Mouse (Mus musculus) T-helper 2 cell (primary cell): ENCODE results near the gene Ostc.

Source experiments
- in situ Hi-C: fragments of 300-600 bp; cut with MboI, MseI; formaldehyde crosslinking; loops from one replicate; pipeline ENCODE4 v1.15.1; 2025; ENCODE audit warnings: high pct_unique_total_duplicates

Gene Ostc

DNA sequence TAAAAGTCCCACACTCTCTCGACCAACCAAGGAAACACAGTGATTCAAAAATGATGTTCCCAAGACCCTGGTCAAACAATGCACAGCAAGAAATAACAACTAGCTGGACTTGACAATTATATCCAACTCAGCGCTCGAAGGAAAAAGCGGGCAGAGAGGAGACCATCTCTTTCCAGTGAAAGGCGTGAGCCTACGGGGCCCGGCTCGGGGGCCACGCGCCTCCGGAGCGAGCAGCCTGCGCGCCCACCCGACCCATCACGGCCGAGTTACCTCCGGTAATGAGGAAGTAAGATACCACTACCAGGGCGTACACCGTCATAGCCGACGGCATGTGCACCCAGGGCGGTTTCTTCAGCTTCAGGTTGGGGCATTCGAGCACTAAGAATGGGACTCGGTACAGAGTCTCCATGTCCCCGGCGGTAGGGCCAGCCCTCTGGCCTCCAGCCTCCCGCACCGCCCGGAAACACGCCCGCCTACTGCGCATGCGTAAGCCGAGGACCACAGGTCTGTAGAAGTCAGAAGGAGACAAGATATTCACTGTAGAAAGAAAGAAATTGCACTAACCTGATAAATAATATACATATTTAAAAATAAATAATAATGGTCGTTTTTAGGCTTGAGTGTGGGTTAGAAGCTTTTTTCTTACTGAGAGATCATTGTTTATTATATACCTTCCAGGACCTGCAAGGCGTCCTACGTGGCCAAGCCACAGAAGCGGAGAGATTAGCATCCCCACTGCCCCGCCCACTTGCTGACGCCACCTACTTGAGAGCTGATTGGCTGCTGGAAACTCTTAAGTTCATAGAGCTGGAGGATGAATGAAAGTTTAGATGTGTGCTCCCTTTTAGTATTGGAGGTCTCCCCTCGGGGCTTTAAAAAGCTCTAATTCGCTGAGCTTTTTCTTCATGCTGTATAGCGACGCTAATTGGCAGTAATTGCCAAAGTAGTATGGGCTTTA lies at the start of gene Ostc:
TSS of gene Ostc (minus strand) at position 478 of the 958 bp plus-strand sequence.
- in situ Hi-C loops: loop anchor here (25.0 kb wide), 1 partner anchor 1172 kb away; the partner anchor contains the start of gene Elovl6

DNA sequence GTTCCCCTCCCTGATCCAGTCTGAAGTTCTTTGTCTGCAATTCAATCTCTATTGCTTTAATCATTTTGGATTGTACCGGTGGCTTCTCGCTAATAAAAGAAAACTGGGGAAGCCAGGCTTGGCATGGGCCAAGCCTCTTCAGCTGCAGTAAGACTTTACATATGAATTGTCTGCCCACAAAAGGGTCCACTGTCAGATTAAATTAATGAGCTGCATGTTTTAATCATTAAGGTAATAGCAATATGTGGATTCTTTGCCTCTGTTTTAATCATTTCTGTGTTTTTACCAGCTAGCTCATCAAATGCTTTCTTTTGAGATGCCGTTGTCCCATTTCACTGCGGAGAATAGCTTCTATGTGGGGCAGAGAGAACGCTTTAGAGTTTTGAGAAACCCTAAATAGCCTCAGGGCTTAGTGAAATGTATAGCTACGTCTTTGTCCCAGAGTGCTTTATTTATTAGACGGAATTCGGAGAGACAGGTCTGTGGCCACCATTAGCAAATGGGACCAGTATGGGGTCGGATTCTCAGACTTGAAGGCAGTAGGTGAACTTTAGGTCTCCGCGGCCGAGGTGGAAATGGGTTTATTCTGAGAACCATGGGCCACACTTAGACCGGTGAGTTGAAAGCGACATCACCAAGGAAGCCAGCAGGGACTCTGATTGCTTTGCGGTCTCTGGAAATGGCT lies 49.1 kb upstream of the Ostc start:
- in situ Hi-C loops: no loop called here

DNA sequence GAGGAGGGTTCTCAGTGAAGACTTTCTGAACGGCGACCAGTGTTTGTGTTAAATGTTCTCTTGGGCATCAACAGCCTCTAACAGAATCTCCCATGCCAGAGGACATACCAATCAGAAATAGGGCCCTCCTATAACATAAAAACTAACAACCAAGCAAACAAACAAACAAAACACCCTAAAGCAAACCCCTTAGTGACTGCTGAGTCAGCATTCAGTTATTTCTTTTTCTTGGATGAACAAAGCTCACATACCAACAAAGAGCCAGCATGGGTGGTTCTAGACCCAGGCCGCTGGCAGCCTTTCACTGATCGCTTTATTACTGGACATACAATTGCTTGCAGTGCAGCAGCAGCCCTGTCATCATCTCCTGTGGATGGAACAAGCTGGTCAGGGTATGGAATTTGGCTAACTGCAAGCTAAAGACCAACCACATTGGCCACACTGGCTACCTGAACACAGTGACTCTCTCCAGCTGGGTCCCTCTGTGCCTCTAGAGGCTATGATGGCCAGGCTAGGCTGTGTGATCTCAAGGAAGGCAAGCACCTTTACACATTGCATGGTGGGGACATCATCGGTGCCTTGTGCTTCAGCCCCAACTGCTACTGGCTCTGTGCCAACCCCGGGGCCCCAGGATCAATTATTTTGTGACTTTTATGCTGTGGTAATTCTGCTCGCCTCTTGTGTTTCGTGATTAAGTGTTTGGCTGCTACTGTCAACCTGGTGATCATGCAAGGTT lies 48.0 kb upstream of the Ostc start:
- in situ Hi-C loops: no loop called here

DNA sequence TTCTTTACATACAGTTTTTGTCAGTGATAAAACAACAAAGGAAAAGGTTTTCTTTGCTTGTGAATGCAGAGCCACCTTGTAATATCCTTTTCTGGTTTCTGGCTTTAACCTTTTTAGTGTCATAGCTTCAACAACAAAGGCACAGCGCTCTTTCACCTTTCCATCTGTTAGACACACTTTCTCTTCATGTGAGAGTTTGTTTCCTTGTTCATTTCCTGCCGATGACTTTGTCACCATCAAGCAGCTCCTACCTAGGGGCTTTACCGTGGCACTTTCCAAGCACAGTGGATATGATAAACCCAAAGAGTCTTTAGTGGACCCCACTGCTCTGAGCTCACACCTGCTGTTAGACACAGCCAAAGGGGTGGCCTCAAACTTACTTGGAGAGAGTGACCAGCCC lies 40.0 kb upstream of the Ostc start:
- in situ Hi-C loops: loop anchor here (25.0 kb wide), 1 partner anchor 813 kb away; the partner anchor contains the start of gene Papss1

DNA sequence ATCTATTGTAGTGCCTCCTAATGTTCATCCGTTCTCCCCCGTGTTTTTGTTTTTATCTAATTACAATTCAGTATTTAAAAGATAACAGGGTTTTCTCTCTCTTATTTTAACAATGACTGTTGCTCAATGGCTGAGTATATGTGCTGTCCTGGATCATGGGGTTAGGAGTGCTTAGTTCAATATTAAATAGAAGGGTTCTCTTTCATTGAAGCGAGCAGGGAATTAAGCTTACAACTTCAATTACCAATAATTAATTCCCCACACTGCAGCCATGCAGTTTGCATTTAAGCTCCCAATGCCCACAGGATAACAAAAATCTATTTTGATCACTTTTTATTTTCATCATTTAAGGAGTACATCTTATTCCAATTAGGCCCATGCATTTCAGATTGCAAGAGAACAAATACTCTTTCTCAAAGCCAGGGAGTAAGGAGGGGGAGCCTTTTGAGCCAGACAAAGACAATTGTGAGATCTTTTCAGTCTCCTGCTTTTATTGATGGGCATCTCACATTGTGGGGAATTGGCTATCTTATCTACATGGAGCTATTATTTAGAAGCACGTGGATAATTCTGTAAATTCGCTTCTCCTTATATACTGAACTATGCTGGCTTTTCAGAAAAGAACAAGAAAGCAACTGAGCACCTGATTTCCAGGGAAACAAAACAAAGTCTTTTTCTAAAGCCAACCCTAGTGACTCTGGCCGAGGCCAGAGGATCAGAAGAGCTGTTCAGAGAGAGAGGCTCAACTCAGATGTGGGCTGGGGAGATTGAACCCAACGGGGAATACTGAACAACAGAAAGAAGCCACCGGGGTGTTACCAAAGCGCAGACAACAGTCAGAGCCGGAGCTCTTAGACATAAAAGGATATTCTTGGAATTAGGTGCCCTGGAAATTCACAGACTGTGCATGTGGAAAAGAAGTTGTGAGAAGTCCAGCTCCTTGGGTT lies 37.7 kb upstream of the Ostc start:
- in situ Hi-C loops: loop anchor here (25.0 kb wide), 1 partner anchor 815 kb away; the partner anchor contains the start of gene Papss1

DNA sequence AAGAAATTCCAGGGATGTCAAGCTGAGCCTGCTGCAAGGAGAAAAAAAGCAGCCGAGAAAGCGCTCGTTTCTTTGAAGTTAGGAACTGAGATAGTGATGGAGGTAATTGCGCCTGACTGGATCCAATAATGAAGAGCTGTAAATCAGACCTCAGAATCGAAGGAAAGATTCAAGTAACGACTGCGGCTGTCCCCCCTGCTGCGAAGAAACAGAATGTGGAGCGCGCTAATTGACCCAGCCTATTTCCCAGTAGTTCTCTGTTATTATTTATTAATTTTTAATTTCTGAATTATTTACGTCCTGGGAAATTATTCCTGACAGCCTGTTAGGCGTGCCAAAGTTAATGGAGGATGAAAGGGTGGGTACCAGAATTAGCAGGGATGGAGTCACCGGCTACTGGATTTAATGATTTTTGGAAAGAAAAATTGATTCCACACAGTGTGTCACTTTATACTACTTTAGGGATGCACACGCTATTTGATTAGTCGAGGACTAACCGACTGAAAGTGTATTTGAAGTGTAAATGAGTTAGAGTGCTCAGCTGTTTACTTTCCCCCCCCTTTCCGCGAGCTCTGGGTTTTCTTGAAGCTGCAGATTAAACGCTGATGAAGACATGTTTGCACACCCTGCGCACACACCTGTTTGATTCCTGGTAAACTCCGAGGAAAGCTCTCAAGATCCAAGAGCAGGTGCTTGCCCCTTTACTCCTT lies 28.6 kb upstream of the Ostc start:
- in situ Hi-C loops: loop anchor here (25.0 kb wide), 1 partner anchor 824 kb away; the partner anchor contains the start of gene Papss1

DNA sequence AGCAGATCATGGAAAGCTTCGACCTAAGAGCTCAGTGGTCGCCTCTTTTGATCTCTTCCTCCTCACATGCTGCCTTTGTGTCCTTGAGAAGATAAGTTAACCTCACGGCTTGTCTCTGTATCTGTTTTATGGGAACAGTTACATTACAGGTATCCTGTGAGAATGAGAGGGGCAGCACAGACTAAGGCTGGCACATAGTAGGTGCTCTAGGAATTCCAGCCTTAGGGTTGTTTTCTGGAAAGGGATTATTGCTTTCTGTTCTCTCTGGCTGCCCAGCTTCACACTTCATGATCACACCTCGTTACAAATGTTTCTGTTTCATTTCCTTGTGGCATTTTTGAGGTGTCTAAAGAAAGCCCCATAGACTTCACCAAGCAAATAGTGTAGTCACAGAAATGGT lies 27.5 kb upstream of the Ostc start:
- in situ Hi-C loops: loop anchor here (25.0 kb wide), 1 partner anchor 826 kb away; the partner anchor contains the start of gene Papss1

DNA sequence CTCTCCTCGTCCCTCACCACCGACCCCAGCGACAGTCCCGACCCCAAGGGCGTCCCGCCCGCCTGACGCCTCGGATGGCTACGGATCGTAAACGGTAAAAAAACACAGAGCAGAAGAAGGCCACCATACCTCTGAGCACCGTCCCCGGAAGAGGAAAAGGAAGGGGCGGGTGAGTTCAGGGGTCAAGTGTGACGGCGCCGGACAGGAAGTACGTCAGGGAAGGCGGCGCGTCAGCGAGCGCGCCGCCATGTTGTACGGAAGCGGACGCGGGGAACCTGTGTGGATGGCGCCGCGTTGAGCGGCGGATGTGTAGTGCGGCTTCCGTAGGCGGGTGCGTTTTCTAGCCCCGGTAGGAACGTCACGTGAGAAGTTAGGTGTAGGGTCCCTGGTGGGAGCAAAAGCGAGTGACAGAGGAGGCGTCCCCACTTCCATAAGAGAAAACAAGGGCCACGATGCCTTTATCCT lies 21.0 kb upstream of the Ostc start, which contains the start of gene Rpl34:
TSS of gene Rpl34 (minus strand) at position 210 of the 465 bp plus-strand sequence.
- in situ Hi-C loops: loop anchor here (5.0 to 25.0 kb wide), 2 partner anchors 92 to 832 kb away; partner anchors contain the start of gene Papss1

DNA sequence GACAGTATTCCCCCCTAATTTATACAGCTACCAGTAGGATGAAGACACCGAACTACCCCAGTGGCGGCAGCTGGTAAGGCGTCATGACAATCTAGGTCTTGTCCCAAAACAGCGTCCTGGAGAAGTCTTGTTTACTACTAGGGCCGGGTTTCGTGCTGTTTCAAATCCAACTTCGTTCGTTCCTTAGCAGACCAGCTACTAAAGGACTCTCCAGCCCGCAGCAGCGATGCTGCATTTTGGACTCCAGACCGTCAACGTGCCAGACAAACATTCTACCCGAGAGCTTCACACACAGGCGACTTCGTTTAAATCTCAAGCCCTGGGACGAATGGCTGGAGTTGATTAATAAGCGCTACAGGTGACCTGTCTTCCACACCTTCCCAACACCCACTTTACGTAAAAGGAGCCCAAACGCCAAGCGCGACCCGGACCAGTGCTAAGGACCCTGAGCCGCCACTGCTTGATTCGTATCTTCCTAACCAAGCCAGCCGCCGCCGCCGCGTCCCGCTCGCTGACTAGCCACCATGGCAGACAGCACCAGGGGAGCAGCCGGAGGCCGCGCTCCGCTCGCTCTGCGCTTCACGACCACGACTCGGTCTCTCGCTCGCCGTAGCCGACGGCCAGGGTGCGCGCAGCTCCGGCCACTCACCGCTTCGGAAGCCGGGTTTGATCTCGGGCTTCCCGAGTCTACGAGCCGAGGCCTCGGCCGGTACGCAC lies 20.4 kb upstream of the Ostc start:
- in situ Hi-C loops: loop anchor here (5.0 to 25.0 kb wide), 3 partner anchors 93 to 833 kb away; partner anchors contain the start of genes Lef1 and Papss1

DNA sequence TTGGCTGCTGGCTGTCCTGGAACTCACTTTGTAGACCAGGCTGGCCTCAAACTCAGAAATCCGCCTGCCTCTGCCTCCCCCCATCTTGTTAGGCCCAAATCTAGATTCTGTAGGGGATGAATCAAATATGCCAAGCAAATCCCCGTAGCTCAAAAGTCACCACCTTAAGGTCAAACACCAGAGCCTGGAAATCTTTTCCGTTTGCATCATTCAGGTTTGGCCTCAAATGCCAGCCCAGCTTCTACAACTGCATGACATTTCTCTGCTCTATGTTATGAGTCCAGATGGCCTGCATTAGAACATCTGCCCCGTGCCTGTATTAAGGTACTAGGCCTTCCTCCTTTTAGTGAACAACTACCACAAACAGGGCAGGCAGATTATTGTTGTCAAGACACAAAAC lies 18.4 kb upstream of the Ostc start:
- in situ Hi-C loops: loop anchor here (10.0 to 25.0 kb wide), 2 partner anchors 387 to 835 kb away; partner anchors contain the start of genes Lef1 and Papss1

DNA sequence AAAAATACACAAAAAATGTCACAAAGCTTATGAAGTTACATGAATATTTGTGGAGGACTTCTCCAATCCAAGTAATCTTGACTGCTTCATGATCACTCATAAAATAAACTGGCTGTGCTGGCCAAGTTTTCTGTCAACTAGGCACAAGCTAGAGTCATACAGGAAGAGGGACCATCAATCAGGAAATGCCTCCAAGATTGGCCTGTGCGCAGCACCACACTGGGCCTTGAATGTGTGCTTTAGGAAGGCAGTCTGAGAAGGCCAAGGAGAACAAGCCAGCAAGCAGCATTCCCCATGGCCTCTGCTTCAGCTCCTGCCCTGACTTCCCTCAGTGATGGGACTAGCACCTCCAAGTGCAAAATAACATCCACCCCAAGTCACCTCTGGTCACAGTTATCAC lies 17.8 kb upstream of the Ostc start:
- in situ Hi-C loops: loop anchor here (10.0 to 25.0 kb wide), 2 partner anchors 388 to 835 kb away; partner anchors contain the start of genes Lef1 and Papss1

DNA sequence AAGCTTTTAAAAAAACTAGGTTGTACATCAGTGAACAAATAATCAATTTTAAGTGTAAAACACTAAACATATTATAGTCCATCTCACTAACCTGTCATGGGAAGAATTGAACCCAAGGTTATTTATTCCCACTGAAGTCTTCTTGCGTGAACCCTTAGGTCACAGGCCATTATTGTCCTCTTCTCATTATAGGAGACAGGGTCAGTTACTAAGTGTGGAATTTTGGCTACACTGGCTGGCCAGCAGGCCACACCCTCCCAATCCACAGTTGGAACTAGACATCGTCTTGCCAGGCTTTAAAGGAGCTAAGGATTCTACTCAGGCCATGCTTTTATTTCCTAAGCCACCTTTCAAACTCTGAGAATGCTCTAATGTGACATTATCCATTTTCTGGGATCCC lies 16.5 kb upstream of the Ostc start:
- in situ Hi-C loops: loop anchor here (10.0 to 25.0 kb wide), 2 partner anchors 389 to 837 kb away; partner anchors contain the start of genes Lef1 and Papss1

DNA sequence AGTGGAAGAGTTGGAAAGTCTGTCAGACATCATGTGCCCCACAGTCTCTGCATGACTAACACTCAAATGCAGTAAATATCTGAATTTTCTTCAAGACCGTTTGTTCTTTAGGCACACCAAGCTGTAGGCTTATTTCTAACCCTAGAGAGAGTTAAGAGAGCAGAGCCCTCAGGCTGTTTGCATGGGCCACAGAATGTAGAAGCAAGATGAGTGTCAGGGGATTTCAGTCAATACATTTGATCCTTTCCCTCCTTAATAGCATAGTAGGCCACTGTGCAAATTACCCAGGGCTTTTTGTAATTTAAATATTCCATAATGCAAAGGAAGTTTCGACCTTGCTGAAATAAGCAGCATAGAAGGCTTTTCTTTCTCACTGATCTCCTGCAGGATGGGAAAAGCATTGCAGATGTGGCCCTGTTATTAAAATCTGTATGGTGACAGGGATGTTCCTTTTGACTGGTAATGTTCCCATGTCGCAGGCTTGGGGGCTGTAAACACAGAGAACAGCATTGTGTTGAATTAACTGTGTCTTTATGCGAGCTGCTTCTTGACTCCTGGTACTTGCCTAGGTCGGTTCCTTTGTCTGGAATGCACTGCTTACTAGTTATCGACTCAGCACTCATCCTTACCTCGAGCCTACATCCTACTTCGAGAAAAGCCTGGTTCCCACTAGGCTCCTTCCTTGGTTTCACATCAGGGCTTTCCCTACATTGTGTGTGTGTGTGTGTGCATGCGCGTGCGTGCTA lies 13.7 kb upstream of the Ostc start:
- in situ Hi-C loops: loop anchor here (10.0 to 25.0 kb wide), 2 partner anchors 392 to 1186 kb away; partner anchors contain the start of genes Elovl6 and Lef1

DNA sequence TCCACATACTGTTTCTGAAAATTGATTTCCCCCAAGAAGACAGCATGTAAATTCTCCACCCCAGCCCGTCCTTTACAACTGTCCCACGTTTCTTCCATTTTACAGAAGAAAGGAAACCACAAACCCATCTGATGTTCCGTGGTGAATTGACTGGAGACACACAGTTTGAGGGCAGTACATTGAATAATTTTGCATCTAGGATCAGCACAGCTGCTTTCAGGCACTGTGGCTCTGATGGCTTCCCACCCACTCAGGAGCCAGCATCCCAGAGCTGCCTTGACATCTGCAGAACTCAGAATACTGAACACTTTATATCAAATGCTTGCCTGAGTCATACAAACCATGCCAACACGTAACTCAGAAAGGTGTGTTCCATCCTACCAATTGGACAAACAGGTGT lies 11.0 kb upstream of the Ostc start:
- in situ Hi-C loops: loop anchor here (10.0 to 25.0 kb wide), 2 partner anchors 395 to 1183 kb away; partner anchors contain the start of genes Elovl6 and Lef1

DNA sequence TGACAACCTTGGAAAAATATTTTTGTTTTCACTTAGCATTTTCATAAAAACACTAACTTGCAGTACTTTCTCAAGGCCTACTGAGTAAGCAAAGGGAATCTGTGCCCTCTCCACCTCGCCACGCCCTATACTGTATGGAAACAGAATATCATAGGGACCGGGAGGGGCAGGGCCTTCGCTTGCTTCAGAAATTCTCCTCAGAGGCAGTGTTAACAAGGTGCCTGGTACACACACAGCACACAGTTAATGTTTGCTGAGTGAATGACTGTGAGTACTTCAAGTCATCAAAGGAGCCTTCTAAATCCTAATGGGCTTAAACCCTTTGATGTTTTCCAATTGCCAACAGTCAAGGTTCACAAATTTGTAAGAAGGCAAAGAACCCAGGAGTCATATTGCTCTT lies 9.6 kb upstream of the Ostc start:
- in situ Hi-C loops: loop anchor here (10.0 to 25.0 kb wide), 2 partner anchors 516 to 1182 kb away; partner anchors contain the start of gene Elovl6

DNA sequence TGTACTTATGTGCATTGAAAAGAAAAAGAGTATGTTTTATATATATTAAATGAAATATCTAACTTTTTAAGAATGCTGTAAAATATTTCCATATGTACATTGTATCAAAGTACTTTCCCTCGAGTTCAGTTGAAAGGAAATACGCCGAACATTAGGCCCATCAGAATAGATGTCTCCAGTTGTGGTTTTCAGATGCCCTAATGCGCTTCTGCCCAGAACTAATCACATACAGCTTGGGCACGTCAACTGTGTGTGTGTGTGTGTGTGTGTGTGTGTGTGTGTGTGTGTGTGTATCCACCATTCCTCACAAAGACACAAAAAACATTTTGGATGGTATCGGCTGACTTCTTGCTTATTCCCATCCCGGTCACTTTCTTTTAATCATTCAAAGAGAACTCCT lies 7.3 kb upstream of the Ostc start:
- in situ Hi-C loops: loop anchor here (10.0 to 25.0 kb wide), 2 partner anchors 518 to 1179 kb away; partner anchors contain the start of gene Elovl6
